Mouse (Mus musculus) adrenal gland, postnatal 36 days (tissue): Measurements from ENCODE around the gene Omp. TPM values are rescaled to one million over a fixed set of nuclear protein-coding genes. Genes with fewer than 3 reads are reported as not detected.
"Not testable (repeated sequence)": the region's sequence is repeated elsewhere in the genome, so short reads cannot be mapped to it uniquely, and the experiment has no call there.

ENCODE experiments used
- DNase-seq, 2 experiments: peaks; one replicate each; pipeline ENCODE4 v3.0.0; 2021; ENCODE audit warnings: mixed read lengths in 1 of 2
- long read RNA-seq, 2 experiments: library from polyadenylated mRNA; stranded (forward); transcript quantifications; one replicate each; pipeline ENCODE4 v2.0.0; 2021; ENCODE audit warnings: borderline sequencing depth in 2 of 2
- total RNA-seq, 2 experiments: library from RNA; stranded (reverse); gene quantifications; 2 replicates each; pipeline ENCODE4 v1.2.3; 2021

The Omp gene
- 1 to 10 TPM in 1 of 2 experiments, under 1 TPM in 1; 0.20 to 3.1 TPM for total RNA-seq
- long read RNA-seq, experiment 1, partial matches to known transcripts = 0 of 3 reads
- long read RNA-seq, experiment 1, other reads (novel, unspliced or antisense) = 0 of 3 reads
- long read RNA-seq, experiment 2 = 0 reads

GRCm38 (mm10) chr7:98145402-98145801 is at the start of gene Omp:
Gene Omp (minus strand): TSS chr7:98145502.
- DNase-seq = no peak

- peak; percentile 30 to 48 for DNase-seq
These were observed 48.9 kb upstream of the Omp start for GRCm38 (mm10) chr7:98194026-98194792.

- DNase-seq = peak; percentile 38 to 57
These were observed 48.3 kb upstream of the Omp start for GRCm38 (mm10) chr7:98193515-98194025.

- peak; percentile 27 to 60 for DNase-seq
These were observed 46.4 kb upstream of the Omp start for GRCm38 (mm10) chr7:98191571-98192250.

- no peak for DNase-seq
These were observed 45.3 kb upstream of the Omp start for GRCm38 (mm10) chr7:98190578-98190977.

GRCm38 (mm10) chr7:98189745-98190144 is 44.4 kb upstream of the Omp start:
- no peak for DNase-seq

- DNase-seq = no peak
These were observed 43.4 kb upstream of the Omp start for GRCm38 (mm10) chr7:98188680-98189079.

- DNase-seq = no peak
These were observed 42.9 kb upstream of the Omp start for GRCm38 (mm10) chr7:98188238-98188637.

- not testable (repeated sequence) for DNase-seq
These were observed 42.0 kb upstream of the Omp start for GRCm38 (mm10) chr7:98187332-98187731.

GRCm38 (mm10) chr7:98186637-98187036 is 41.3 kb upstream of the Omp start:
- DNase-seq = no peak

- DNase-seq = peak in 1 of 2 experiments; percentile 8
These were observed 40.0 kb upstream of the Omp start for GRCm38 (mm10) chr7:98185326-98185725.

GRCm38 (mm10) chr7:98178560-98179231 is 33.4 kb upstream of the Omp start:
- DNase-seq = no peak

GRCm38 (mm10) chr7:98177929-98178559 is 32.7 kb upstream of the Omp start, which contains the start of gene Capn5:
Gene Capn5 (minus strand): TSS chr7:98178274.
- DNase-seq = peak; percentile 72 to 80

- no peak for DNase-seq
These were observed 32.2 kb upstream of the Omp start for GRCm38 (mm10) chr7:98177566-98177928.

GRCm38 (mm10) chr7:98177071-98177485 is 31.8 kb upstream of the Omp start:
- DNase-seq = no peak

- no peak for DNase-seq
These were observed 31.2 kb upstream of the Omp start for GRCm38 (mm10) chr7:98176322-98177070.

GRCm38 (mm10) chr7:98174883-98175755 is 29.8 kb upstream of the Omp start:
- DNase-seq = no peak

- DNase-seq = no peak
These were observed 28.1 kb upstream of the Omp start for GRCm38 (mm10) chr7:98173408-98173807.

- DNase-seq = no peak
These were observed 27.4 kb upstream of the Omp start for GRCm38 (mm10) chr7:98172661-98173060.
